Mouse (Mus musculus) embryonic stem cell, embryonic (primary cell): ENCODE data around the gene Hoxa9.

Experiments used
- CTCF ChIA-PET, 4 experiments: fragments of 300-600 bp in 2 of 4; fragments of 350-600 bp in 2 of 4; sonication (Branson Sonifier 250); formaldehyde crosslinking; loops; one replicate each; lab custom pipeline; 2022; ENCODE audit warnings: inconsistent platforms in 2 of 4; lab: Charles Lee
- POLR2A ChIA-PET, 4 experiments: fragments of 300-600 bp in 2 of 4; fragments of 350-600 bp in 2 of 4; sonication (Branson Sonifier 250); formaldehyde crosslinking; loops; one replicate each; lab custom pipeline; 2022; ENCODE audit warnings: antibody characterized with exemption in 4 of 4, inconsistent platforms in 1 of 4; lab: Charles Lee

The Hoxa9 gene

DNA sequence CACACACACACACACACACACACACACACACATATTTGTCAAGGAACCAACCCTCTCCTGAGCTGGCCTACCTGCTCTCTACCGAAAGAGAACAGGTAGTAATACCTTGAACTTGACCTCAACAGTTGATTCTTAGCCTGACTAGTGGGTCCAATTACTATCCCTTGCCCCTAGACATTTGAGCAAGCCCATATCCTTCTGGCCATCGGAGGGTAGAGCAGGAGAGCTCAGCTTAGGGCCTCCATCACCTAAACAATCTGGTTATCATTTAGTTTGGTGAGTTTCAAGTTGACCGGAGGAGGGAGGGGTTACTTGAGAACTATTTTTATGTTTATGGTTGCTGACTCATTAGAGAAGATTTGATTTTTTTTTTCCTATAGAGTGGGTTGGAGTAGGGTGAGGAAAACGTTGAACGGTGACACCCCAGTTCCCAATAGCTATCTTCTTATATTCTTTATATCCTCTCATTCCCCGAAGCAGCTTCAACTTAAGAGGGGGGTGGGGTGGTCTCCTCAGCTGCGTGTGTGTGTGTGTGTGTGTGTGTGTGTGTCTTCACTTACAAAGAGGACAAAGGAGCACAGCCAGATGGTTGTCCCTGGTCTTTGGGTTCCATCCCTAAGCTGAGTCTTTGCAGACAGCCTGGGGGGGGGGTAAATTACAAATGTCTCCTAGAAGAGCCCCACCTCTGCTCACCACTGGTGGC, 20.4 kb upstream of the Hoxa9 start:
- POLR2A ChIA-PET = interaction anchor here in 2 of 4 experiments (0.6 to 2.3 kb wide), 6 partner anchors 8 to 509 kb away, joined by 3 to 9 read pairs (median 6); no protein-coding TSS in a partner anchor
- CTCF ChIA-PET = interaction anchor here (0.6 to 3.6 kb wide), 7 partner anchors 10 to 1678 kb away, joined by 3 to 14 read pairs (median 3); partner anchors contain the start of gene Hoxa10 (in 2 of the 4)

DNA sequence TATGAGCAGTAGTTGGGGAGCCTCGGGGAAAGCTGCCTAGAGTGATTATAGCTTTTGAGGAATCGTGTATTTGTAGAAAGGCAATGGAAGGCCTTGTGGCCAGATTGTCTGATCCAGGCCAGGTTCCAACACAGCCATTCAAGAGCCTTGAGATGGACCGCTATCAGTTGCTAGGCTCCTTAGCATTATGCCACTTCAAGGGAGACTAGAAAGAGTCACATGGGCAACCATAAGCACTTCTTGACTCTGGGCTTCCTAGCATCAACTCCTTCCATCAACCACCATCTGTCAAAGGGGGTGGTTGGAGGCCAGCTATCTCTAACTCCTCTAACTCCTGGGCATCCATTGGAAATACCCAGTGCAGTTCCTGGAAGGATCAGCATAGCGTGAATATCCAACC, 18.9 kb upstream of the Hoxa9 start:
- CTCF ChIA-PET = interaction anchor here in 2 of 4 experiments (0.6 to 3.6 kb wide), 2 partner anchors 9 to 10 kb away, joined by 3 to 14 read pairs; partner anchors contain the start of gene Hoxa10 (in 1 of the 2)
- POLR2A ChIA-PET = no interaction called here

DNA sequence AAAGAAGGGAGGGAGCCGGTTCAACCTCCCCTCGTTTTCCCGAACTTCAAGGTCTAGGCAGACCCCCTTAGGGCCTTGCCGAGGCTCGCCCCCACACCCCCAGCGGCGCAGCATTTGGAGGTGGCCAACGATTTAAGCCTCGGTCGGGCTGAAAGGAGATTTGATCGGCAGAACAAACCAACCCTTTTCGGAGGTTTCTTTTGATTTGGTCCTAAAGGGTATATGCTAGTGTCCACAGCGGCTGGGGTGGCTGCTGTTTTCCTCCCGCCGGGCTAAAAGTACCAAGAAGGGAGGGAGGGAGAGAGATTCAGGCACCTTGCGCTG, 18.5 kb upstream of the Hoxa9 start:
- ChIA-PET CTCF (interaction anchor here in 2 of 4 experiments (0.6 to 3.6 kb wide), 2 partner anchors 9 to 10 kb away, joined by 3 to 14 read pairs; partner anchors contain the start of gene Hoxa10 (in 1 of the 2)), POLR2A (interaction anchor here in 1 of 4 experiments (0.6 kb wide), 1 partner anchor 232 kb away, joined by 4 read pairs; no protein-coding TSS in a partner anchor)

DNA sequence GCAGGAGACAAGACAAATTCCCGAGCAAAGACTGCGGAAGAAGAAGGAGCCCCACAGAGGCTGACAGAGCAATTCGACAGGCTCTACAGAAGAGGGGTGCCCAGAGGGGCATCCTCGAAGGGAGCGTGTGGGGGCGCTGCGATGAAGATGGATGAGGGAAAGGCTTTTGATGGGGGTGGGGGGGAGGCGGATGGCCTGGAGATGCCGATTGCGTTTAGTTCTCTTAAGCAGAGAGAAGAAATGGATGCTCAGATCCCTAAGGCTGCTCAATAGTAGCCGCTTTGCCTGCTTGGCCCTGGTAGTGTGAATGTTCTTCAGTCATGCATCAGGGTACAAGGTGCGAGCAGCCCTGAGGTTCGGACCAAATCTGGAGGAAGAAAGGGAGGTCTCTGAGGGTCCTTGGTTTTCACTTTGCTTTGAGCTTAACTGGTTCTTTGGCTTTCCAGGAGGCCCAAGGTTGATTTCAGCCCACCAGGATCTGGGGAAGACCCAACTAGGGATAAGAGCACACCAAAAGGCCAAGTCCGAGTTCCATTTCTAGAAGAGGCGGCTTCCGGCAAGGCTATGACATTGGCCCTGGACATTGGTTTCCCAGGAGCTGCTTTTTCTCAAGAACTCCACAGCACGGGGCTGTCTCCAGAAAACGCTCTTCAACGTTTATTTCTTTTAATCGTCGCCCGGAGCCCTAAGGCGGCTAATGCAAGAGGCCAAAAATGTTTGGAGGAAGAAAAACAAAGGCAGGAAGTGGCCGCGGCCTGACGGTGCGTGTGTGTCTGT, 17.9 kb upstream of the Hoxa9 start:
- ChIA-PET CTCF (interaction anchor here in 1 of 4 experiments (3.6 kb wide), 1 partner anchor 9 kb away, joined by 14 read pairs; the partner anchor contains the start of gene Hoxa10), POLR2A (interaction anchor here in 1 of 4 experiments (0.6 kb wide), 1 partner anchor 231 kb away, joined by 4 read pairs; no protein-coding TSS in a partner anchor)

DNA sequence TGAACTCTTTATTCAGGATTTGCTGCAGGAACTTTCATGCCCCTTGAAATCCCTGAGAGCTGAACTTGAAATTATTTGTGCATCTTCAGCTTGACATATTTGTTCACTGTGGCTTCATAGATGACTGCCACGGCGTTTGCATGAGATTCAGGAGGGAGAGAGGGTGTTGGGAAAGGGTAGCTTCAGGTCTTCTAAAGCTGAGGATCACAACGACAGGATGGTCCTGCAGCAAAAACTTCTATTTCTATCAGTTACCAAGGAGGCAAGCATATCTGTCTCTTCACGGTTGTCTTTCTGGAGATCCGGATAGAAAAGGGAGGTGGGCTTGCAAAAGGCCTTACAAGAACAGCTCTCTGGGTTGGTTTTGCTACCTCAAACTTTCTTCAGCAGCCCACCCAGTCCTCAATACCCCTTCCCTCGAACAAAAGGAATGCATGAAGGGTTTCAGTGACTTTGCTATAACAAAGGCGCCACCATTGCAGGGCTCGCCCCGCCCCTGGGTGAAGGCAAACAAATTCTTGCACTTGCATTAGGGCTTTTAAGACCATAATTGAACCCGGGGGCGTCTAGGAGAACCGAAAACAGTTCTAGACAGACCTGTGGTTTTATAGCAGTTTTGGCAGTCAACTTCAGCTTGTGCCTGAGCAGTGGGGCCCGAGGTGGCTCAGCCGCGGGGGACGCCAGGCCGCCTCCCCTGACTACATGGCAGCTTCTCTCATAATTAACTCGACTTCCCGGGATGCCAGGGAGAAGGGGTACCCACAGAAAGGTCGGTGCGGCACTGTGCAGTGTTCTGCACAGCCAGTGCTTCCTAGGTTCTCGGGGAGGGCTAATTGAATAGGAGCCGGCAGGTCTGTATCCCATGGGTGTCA, 17.1 kb upstream of the Hoxa9 start:
- ChIA-PET POLR2A (interaction anchor here in 1 of 4 experiments (1.0 to 1.7 kb wide), 5 partner anchors 12 to 71 kb away, joined by 3 to 5 read pairs (median 4); partner anchors contain the start of genes 5730596B20Rik and Hoxa7), CTCF (interaction anchor here in 2 of 4 experiments (0.6 to 1.3 kb wide), 2 partner anchors 9 to 372 kb away, joined by 3 read pairs; no protein-coding TSS in a partner anchor)

DNA sequence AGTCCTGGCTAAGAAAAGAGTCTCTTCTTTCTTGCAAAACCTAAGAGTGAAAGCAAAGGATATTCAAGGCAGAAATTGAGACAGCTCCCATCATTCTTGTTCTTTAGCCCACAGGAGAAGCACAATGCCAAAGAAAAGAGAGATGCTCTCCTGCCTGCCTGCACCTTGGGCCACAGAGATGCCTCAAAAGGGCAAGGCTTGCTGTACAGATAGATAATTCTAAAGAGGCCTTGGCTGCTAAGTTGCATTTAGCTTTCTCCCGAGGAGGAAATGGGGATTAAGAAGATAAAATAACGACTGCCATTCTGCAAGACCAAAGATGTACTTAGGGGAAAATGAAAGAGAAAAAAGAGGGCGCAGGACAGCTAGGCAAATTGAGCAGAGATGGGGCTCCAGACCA, 16.0 kb upstream of the Hoxa9 start:
- POLR2A ChIA-PET = interaction anchor here in 2 of 4 experiments (0.5 to 1.7 kb wide), 7 partner anchors 10 to 70 kb away, joined by 3 to 5 read pairs (median 3); partner anchors contain the start of genes 5730596B20Rik (in 1 of the 2) and Hoxa7 (in 1 of the 2)
- CTCF ChIA-PET = interaction anchor here in 3 of 4 experiments (0.6 to 2.0 kb wide), 4 partner anchors 10 to 371 kb away, joined by 3 to 6 read pairs (median 3); no protein-coding TSS in a partner anchor

DNA sequence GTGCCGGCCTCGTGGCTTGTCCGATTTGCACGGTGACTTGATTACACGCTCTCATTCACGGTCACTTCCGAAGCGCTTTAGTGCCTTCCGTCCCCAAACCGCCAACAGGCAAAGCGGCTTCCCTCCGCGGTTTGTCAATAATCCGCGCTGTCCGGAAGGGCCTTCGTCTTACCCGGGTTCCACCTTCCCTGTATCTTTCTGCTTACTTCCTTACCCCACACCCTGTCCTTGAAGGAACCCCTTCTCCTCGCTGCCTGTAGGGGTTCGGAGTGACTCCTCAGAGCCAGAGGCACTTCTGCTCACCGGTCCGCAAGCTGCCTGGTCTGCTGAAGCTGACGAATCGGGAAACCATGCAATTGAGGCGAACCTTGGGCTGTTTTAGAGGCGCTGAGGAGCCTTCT, 15.5 kb upstream of the Hoxa9 start:
- ChIA-PET POLR2A (interaction anchor here in 3 of 4 experiments (0.5 to 1.7 kb wide), 7 partner anchors 10 to 489 kb away, joined by 3 to 5 read pairs (median 4); no protein-coding TSS in a partner anchor), CTCF (interaction anchor here in 2 of 4 experiments (1.1 to 2.0 kb wide), 2 partner anchors 10 to 13 kb away, joined by 3 to 6 read pairs; no protein-coding TSS in a partner anchor)

DNA sequence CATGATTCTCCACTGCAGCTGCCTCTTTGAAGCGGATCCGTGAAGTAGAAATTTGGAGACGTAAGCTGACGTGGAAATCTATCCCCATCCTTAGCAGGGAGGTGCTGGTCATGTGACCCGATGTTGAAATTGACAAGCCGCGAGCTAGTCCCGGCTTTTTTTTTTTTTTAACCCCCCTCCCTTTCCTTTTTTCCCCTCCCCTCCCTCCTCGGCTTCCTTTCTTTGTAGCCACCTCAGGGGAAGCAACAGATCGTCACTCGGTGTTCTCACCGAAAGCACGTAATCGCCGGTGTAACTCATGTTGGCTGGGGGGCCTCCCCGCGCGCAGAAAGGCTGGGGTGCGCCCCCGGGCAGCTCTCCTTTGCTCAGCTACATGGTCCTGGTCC, 14.9 kb upstream of the Hoxa9 start, which contains the start of gene Hoxa11:
Gene Hoxa11 (minus strand): TSS at position 54 of the 386 bp plus-strand sequence.
- ChIA-PET POLR2A (interaction anchor here in 2 of 4 experiments (0.6 to 1.7 kb wide), 6 partner anchors 12 to 320 kb away, joined by 3 to 6 read pairs (median 3); partner anchors contain the start of gene Hoxa13 (in 1 of the 2)), CTCF (interaction anchor here in 2 of 4 experiments (1.2 to 2.0 kb wide), 3 partner anchors 11 to 34 kb away, joined by 3 to 6 read pairs (median 4); no protein-coding TSS in a partner anchor)

DNA sequence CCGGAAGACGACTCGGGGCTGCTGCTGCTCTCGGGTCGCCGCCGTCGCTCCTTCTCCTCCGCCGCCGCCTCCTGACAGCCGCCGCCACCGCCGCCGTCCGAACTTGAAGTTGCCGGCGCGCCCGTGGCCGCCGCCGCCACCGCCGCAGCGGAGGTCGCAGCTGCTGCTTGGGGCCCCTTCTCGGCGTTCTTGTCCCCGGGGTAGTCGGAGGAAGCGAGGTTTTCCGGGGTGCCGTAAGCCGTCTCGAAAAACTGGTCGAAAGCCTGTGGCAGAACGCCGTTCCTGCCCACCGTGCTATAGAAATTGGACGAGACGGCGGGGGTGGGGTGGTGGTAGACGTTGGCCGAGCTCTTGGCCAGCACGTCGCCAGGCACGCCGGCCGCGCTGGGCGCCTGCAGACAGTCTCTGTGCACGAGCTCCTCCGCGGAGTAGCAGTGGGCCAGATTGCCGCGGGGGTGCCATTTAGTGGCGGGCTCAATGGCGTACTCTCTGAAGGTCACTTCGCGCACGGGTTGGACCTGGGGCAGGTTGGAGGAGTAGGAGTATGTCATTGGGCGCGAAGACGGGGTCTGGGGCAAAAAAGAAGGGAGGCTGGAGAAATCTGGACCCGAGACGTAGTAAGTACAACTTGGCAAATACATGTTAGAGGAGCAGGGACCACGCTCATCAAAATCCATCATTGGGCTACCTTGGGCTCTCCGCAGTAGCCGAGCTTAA, 14.3 kb upstream of the Hoxa9 start:
- CTCF ChIA-PET = interaction anchor here in 3 of 4 experiments (0.6 to 2.0 kb wide), 6 partner anchors 12 to 45 kb away, joined by 3 to 6 read pairs (median 4); no protein-coding TSS in a partner anchor
- POLR2A ChIA-PET = interaction anchor here in 2 of 4 experiments (0.6 to 1.7 kb wide), 7 partner anchors 12 to 321 kb away, joined by 3 to 6 read pairs (median 3); partner anchors contain the start of gene Hoxa13 (in 1 of the 2)

DNA sequence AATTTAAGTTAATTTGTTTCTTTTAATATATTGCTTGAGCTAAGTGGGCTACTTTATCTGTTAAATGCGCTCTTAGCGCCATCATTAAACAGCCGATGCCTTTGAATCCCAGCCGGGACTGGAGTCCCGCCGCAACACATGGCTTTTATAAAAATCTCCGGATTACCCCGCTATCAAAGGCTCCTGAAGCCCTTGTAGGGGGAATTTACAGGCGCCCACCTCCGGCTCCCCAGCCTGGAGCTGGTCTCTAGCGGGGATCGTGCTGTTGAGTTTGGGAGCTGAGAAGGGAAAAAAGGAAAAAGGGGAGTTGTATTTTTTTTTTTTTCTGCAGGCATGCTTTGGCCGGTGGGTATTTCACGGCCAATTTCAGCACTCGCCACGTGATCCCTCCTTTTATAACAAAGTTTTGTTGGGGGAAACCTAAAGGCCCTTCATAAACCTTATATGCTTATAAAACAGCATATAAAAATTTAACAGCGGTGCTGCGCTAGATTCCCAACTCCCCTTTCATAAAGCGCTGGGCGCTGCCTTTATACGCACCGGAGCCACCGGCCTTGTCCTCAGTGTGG, 13.7 kb upstream of the Hoxa9 start:
- ChIA-PET CTCF (interaction anchor here in 3 of 4 experiments (0.6 to 1.5 kb wide), 5 partner anchors 15 to 45 kb away, joined by 3 to 4 read pairs (median 3); no protein-coding TSS in a partner anchor), POLR2A (interaction anchor here (0.6 to 3.9 kb wide), 8 partner anchors 11 to 324 kb away, joined by 3 to 11 read pairs (median 4); partner anchors contain the start of gene Hoxa13 (in 1 of the 4))

DNA sequence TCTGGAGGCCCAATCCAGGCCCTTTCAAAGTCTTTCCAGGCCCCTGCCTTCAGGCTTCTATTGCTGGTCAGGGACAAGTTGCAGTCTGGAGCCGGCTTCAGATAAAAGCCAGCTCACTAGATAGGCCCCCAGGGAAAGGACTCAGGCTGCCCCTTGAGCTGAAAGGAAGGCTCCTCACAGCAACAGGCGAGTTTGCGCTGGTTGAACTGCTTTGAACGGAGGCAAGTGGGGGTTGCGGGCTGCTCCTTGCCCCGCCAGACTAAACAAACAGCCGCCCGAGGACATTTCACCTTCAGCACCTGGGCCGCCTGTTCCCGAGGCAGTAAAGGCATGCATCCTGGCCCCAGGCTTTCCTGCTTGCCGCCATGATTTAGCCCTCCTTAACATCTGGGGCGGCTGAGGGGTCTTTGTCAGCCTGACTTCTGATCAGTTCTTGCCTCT, 12.8 kb upstream of the Hoxa9 start:
- POLR2A ChIA-PET = interaction anchor here in 3 of 4 experiments (0.5 to 3.9 kb wide), 8 partner anchors 8 to 845 kb away, joined by 3 to 11 read pairs (median 6); no protein-coding TSS in a partner anchor
- CTCF ChIA-PET = interaction anchor here in 2 of 4 experiments (1.2 to 1.4 kb wide), 2 partner anchors 10 to 14 kb away, joined by 4 to 6 read pairs; no protein-coding TSS in a partner anchor

DNA sequence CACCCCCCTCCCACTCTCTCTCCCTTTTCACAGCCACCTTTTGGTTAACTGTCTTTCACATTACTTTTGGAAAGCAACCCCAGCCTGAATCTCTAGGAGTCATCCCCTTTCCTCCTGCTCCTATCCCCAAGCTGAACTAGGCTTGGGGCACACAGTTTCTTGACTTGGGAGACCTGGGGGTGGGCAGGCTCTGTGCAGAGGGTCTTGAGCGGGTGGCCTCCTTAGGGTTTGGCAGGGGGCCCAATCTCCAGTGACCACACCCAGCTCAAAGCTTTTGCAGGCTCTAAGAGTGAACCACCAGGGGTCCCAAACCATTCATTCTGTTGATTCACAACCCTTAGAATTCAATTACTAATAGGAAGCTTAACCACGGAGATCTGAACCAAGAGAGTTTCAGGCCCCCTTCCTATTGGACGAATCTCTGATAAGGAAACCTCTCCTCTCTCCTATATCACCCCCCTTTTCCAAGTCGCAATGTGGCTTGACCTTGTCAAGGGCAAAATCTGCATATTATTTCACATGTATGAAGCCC, 12.0 kb upstream of the Hoxa9 start:
- ChIA-PET POLR2A (interaction anchor here in 2 of 4 experiments (0.6 to 3.9 kb wide), 8 partner anchors 9 to 1128 kb away, joined by 3 to 11 read pairs (median 4); no protein-coding TSS in a partner anchor), CTCF (interaction anchor here in 2 of 4 experiments (0.5 to 1.4 kb wide), 5 partner anchors 9 to 31 kb away, joined by 3 to 6 read pairs (median 4); no protein-coding TSS in a partner anchor)

DNA sequence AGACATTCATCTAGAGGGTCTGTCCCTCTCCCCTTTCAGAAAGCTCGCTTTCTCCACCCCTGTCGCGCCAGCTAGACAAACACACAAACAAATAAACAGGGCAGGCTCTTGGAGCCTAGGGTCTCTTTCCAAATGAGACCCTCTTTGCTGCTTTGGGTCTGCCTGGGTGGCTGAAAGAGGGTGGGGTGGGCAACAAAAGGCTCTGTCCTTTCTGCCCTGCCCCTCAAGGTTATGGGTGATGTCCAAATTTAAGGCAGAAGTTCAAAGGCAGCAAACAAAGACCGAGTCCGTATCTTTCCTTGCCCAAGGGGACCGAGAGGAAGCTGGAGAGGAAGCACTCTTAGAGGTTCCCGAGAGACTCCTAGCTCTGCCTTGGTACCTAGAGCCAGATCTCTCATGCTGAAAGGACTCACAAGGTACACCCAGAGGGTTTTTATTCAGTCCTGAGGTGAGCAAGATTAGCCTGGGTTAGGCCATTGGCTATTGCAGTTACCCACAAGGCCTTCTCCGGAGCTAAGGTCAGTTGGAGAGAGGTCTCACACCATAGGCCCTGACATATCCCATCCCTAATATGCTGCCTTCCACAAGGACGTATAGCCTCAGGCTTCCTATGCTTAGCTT, 10.2 kb upstream of the Hoxa9 start:
- ChIA-PET POLR2A (interaction anchor here in 3 of 4 experiments (0.6 to 3.9 kb wide), 10 partner anchors 8 to 730 kb away, joined by 3 to 11 read pairs (median 3); partner anchors contain the start of gene Hoxa1 (in 1 of the 3)), CTCF (interaction anchor here (0.5 to 1.8 kb wide), 40 partner anchors 10 to 1554 kb away, joined by 3 to 14 read pairs (median 4); partner anchors contain the start of genes Hoxa13 (in 2 of the 4), Hoxa7 (in 2 of the 4), 5730596B20Rik (in 1 of the 4) and Evx1 (in 1 of the 4))

DNA sequence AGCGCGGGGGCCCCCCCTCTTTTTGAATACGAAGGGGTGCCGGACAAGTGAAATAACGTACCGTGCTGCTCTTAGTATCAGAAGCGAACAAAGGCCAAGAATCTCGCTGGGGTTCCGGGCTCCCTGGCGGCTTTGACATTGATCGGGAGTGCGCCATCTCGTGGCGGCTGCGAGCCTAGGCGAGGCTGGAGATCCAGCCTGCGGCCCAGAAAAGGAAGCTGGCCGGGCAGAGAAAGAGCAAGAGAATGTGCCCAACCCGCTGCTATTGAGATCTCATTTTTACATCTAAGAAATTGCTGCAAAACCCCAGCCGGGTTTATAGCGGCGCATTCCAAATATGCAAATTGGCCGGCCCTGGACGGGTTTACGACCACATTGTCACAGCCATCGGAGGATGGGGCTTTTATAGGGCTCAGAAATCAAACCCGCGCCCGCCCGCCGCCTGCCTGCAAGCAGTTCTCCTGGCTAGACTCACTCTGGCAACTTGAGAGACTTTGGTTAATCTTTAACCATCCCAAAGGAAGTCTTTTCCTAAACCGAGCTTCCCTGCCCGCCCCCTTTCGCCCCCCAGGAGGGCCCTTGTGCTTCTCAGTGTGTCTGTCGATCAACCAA, 9.6 kb upstream of the Hoxa9 start, which contains the start of gene Hoxa10:
Gene Hoxa10 (minus strand): TSS at position 466 of the 612 bp plus-strand sequence.
- CTCF ChIA-PET = interaction anchor here (0.5 to 1.8 kb wide), 47 partner anchors 10 to 1554 kb away, joined by 3 to 14 read pairs (median 4); partner anchors contain the start of genes Hoxa7 (in 3 of the 4), Hoxa13 (in 2 of the 4), 5730596B20Rik (in 1 of the 4) and Evx1 (in 1 of the 4)
- POLR2A ChIA-PET = interaction anchor here in 3 of 4 experiments (0.6 to 1.8 kb wide), 11 partner anchors 15 to 730 kb away, joined by 3 to 7 read pairs (median 3); partner anchors contain the start of genes Hoxa1 (in 1 of the 3) and Hoxa7 (in 1 of the 3)
